Mouse (Mus musculus) CH12.LX (cell line): Measurements from ENCODE around the gene Ctcf.

Experiments used
- CHD1 ChIP-seq: IDR thresholded peaks from 2 replicates; pipeline ENCODE4 v1.6.1; 2012; ENCODE audit warnings: low read depth, low read length, improper control_type of control experiment, inconsistent platforms
- CHD2 ChIP-seq: IDR thresholded peaks from 2 replicates; pipeline ENCODE4 v1.6.1; 2011; ENCODE audit warnings: low read length, improper control_type of control experiment
- CTCF ChIP-seq, 2 experiments: IDR thresholded peaks in 1 of 2; conservative IDR thresholded peaks in 1 of 2; 2 replicates each; pipeline ENCODE4 v1.5.1; 2011 to 2012; ENCODE audit warnings: low read depth in 2 of 2, low read length in 2 of 2, improper control_type of control experiment in 1 of 2, inconsistent platforms in 1 of 2, mild to moderate bottlenecking in 1 of 2, moderate library complexity in 1 of 2
- EP300 ChIP-seq: IDR thresholded peaks from 2 replicates; pipeline ENCODE4 v1.6.1; 2011; ENCODE audit warnings: low read length, improper control_type of control experiment
- GABPA ChIP-seq: IDR thresholded peaks from 2 replicates; pipeline ENCODE4 v1.6.1; 2012; ENCODE audit warnings: low read depth, low read length, improper control_type of control experiment, inconsistent platforms; ENCODE audit not compliant: insufficient replicate concordance
- JUN ChIP-seq: IDR thresholded peaks from 2 replicates; pipeline ENCODE4 v1.6.1; 2011; ENCODE audit warnings: low read depth, mild to moderate bottlenecking, low read length, improper control_type of control experiment, moderate library complexity; ENCODE audit not compliant: insufficient read depth
- MAFK ChIP-seq: IDR thresholded peaks from 2 replicates; pipeline ENCODE4 v1.6.1; 2011; ENCODE audit warnings: low read length, improper control_type of control experiment; ENCODE audit not compliant: insufficient replicate concordance
- MXI1 ChIP-seq: IDR thresholded peaks from 2 replicates; pipeline ENCODE4 v1.6.1; 2011; ENCODE audit warnings: mild to moderate bottlenecking, low read depth, low read length, improper control_type of control experiment
- MYC ChIP-seq: IDR thresholded peaks from 2 replicates; pipeline ENCODE4 v1.6.1; 2011; ENCODE audit warnings: low read depth, mild to moderate bottlenecking, improper control_type of control experiment, low read length
- POLR2A ChIP-seq: IDR thresholded peaks from 2 replicates; pipeline ENCODE4 v1.6.1; 2011; ENCODE audit warnings: low read depth, mild to moderate bottlenecking, improper control_type of control experiment, low read length
- TBP ChIP-seq: conservative IDR thresholded peaks from 2 replicates; pipeline ENCODE4 v1.6.1; 2011; ENCODE audit warnings: low read depth, low read length, improper control_type of control experiment
- TCF12 ChIP-seq: IDR thresholded peaks from 2 replicates; pipeline ENCODE4 v1.6.1; 2014; ENCODE audit warnings: low read depth, mild to moderate bottlenecking, inconsistent platforms, low read length, improper control_type of control experiment
- ZKSCAN1 ChIP-seq: IDR thresholded peaks from 2 replicates; pipeline ENCODE4 v1.6.1; 2012; ENCODE audit warnings: low read depth, inconsistent platforms, low read length, improper control_type of control experiment, borderline replicate concordance
- ZNF384 ChIP-seq: IDR thresholded peaks from 2 replicates; pipeline ENCODE4 v1.6.1; 2012; ENCODE audit warnings: low read depth, low read length, improper control_type of control experiment, inconsistent platforms

DNA sequence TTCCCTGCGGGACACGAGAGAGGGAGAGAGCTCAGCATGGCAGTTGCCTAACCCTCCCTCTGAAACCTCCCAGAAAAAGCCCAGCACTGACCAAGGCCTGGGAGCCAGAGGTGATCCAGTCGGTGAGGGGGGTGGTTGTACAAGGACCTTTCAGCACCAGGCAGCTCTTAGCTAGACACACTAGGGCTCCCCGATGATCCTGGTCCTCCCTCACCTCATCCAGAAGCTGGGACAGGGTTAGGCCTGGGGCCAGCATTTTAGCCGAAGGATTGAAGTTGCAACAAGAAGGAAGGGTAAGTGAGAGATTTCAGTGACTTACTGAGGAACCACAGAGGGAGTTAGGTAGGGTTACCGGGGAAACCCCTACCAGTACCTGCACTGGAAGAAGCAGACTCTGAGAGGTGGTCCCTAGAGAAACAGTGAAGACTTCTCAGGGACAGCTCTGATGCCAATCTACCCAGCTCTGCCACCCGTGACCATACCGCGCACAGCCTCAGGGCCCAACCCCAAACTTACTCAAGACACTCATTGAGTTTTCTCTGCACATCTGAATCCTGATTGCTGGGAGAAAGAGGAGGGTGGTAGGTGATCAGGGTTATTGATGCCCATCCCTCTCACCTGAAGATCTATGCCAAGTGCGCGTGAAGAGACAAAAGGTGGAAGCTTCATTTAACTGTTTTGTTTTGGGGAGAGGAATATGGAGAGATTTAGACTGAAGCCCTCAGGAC is 63.3 kb downstream of the Ctcf start:
- no peak for TF ChIP-seq GABPA
- TF ChIP-seq MYC, result no peak
- no peak for TF ChIP-seq JUN
- TF ChIP-seq CTCF (conservative IDR thresholded peaks at IDR 0.05 in 1 of 2, IDR thresholded peaks at IDR 0.05 in 1 of 2; ENCODE audit: low read depth in 2 of 2, low read length in 2 of 2), result no peak
- TF ChIP-seq CHD2, result no peak
- TF ChIP-seq ZKSCAN1, result no peak
- no peak for TF ChIP-seq EP300
- no peak for TF ChIP-seq TCF12
- no peak for TF ChIP-seq MAFK
- no peak for TF ChIP-seq TBP
- no peak for TF ChIP-seq POLR2A
- TF ChIP-seq MXI1, result no peak
- no peak for TF ChIP-seq CHD1
- TF ChIP-seq ZNF384, result no peak
